Mouse (Mus musculus): ENCODE results near the gene Lpin2.

The Lpin2 gene

GRCm38 (mm10) chr17:71250819-71251600, 68.7 kb downstream of the Lpin2 start:
- H3K27me3 ChIP-seq (ENCODE audit: control insufficient read depth, insufficient read depth, low read length, poor library complexity, severe bottlenecking) = no peaks in the 10 kb centered on the region
- peaks cover 3% of the 10 kb centered on the region; the same call in 1 of the 2 replicates for H3K36me3 ChIP-seq (ENCODE audit: control insufficient read depth, insufficient read depth, low read length, poor library complexity, severe bottlenecking)
- no peak for DNase-seq (ENCODE audit: low read depth, low spot score)

GRCm38 (mm10) chr17:71251601-71252001, 69.2 kb downstream of the Lpin2 start:
- no peaks in the 10 kb centered on the region for H3K27me3 ChIP-seq (ENCODE audit: control insufficient read depth, insufficient read depth, low read length, poor library complexity, severe bottlenecking)
- H3K36me3 ChIP-seq (ENCODE audit: control insufficient read depth, insufficient read depth, low read length, poor library complexity, severe bottlenecking) = peaks cover 3% of the 10 kb centered on the region; the same call in 1 of the 2 replicates
- no peak for DNase-seq (ENCODE audit: low read depth, low spot score)

GRCm38 (mm10) chr17:71252101-71252500, 69.7 kb downstream of the Lpin2 start:
- no peak for DNase-seq (ENCODE audit: low read depth, low spot score)
- Histone ChIP-seq H3K27me3 (ENCODE audit: control insufficient read depth, insufficient read depth, low read length, poor library complexity, severe bottlenecking) (no peaks in the 10 kb centered on the region), H3K36me3 (ENCODE audit: control insufficient read depth, insufficient read depth, low read length, poor library complexity, severe bottlenecking) (peaks cover 3% of the 10 kb centered on the region; the same call in 1 of the 2 replicates)

GRCm38 (mm10) chr17:71253391-71253790, 71.0 kb downstream of the Lpin2 start:
- H3K27me3 ChIP-seq (ENCODE audit: control insufficient read depth, insufficient read depth, low read length, poor library complexity, severe bottlenecking) = no peaks in the 10 kb centered on the region
- H3K36me3 ChIP-seq (ENCODE audit: control insufficient read depth, insufficient read depth, low read length, poor library complexity, severe bottlenecking) = no peaks in the 10 kb centered on the region
- no peak for DNase-seq (ENCODE audit: low read depth, low spot score)

DNA sequence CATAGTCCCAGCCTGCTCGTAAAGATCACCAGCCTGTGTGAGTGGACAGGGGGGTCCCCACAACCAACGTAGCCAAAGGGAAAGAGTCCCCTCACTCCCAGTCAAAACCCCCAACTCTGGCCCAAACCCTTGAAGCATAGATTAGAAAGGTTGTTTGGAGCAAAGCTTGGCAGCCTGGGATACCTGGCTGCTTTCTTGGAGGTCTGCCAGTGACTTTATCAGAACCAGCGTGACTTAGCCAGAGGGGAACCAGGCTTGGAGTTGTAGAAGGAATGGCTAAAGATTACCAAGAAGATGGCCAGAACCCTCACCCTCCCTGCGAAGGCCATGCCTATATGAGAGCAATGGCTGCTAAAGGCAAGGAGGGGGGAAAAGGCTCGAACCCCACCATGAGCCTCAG, 71.7 kb downstream of the Lpin2 start:
- no peaks in the 10 kb centered on the region for H3K36me3 ChIP-seq (ENCODE audit: control insufficient read depth, insufficient read depth, low read length, poor library complexity, severe bottlenecking)
- no peak for DNase-seq (ENCODE audit: low read depth, low spot score)
- no peaks in the 10 kb centered on the region for H3K27me3 ChIP-seq (ENCODE audit: control insufficient read depth, insufficient read depth, low read length, poor library complexity, severe bottlenecking)

DNA sequence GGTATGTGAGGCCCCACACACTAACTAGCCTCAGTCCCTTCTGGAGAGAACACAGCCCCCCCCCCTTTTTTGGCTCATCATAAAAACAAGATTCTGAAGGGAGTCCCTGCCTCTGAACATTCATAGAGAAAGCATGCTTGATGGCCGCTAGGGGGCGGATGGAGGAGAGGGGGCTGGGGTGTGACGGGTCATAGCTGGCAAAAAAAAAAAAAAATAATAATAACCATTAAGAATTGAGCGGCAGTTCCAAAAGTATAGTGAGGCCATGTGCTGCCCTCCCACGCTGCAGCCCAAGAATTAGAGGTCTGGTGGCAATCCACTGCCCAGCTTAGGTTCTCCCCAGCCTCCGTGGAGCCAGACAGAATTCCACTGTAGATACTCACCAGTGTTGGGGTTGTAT, 72.4 kb downstream of the Lpin2 start:
- no peaks in the 10 kb centered on the region for H3K27me3 ChIP-seq (ENCODE audit: control insufficient read depth, insufficient read depth, low read length, poor library complexity, severe bottlenecking)
- no peaks in the 10 kb centered on the region for H3K36me3 ChIP-seq (ENCODE audit: control insufficient read depth, insufficient read depth, low read length, poor library complexity, severe bottlenecking)
- peak; percentile 67 for DNase-seq (ENCODE audit: low read depth, low spot score)

DNA sequence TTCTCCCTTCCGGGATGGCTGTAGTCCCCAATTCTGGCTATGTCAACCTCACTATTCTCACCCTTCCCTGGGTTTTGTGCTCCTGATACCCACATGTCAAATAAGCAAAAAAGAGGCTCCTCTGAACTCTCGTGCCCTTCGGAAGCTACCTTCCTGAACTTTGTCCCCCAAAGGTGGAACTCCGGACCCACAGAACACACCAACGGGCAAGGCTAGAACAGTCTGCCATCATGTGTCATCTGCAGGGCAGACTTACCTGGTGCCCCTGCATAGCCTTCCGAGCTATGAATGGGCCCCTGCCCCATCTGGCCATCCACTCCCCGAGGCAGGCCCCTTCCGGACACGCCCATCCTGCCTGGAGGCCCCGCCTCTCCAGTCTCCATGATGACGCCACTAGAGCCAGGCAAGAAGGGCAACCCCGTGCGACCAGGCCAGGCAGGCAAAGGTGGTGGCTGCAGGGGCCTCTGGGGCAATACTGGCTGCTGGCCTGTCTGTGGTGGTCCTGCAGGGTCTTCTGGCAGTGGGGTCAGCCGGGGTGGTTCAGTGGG, 73.8 kb downstream of the Lpin2 start:
- H3K27me3 ChIP-seq (ENCODE audit: control insufficient read depth, insufficient read depth, low read length, poor library complexity, severe bottlenecking) = no peaks in the 10 kb centered on the region
- DNase-seq (ENCODE audit: low read depth, low spot score) = no peak
- no peaks in the 10 kb centered on the region for H3K36me3 ChIP-seq (ENCODE audit: control insufficient read depth, insufficient read depth, low read length, poor library complexity, severe bottlenecking)

- no peaks in the 10 kb centered on the region for H3K27me3 ChIP-seq (ENCODE audit: control insufficient read depth, insufficient read depth, low read length, poor library complexity, severe bottlenecking)
- H3K36me3 ChIP-seq (ENCODE audit: control insufficient read depth, insufficient read depth, low read length, poor library complexity, severe bottlenecking) = no peaks in the 10 kb centered on the region
- no peak for DNase-seq (ENCODE audit: low read depth, low spot score)
Measured at GRCm38 (mm10) chr17:71256806-71257536, 74.6 kb downstream of the Lpin2 start.

DNA sequence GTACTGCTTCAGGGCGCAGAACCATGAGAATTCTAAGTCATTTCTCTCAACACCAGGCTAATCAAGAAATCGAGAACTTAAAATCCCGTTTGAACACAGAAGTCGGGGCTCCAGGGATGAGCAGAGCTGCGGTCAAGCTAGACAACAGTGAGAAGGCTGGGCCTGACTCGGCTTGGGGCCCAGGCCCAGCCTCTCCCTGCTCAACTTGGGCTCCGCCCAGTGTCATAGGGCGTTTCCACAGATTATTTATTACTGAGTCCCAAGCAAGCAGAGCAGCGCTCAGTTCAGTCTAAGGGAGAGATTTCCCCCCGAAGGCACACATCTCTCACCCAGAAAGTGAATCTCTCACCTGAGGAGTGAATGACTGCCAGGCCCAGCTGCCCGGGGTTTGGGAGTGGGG, 77.4 kb downstream of the Lpin2 start:
- no peak for DNase-seq (ENCODE audit: low read depth, low spot score)
- H3K27me3 ChIP-seq (ENCODE audit: control insufficient read depth, insufficient read depth, low read length, poor library complexity, severe bottlenecking) = no peaks in the 10 kb centered on the region
- H3K36me3 ChIP-seq (ENCODE audit: control insufficient read depth, insufficient read depth, low read length, poor library complexity, severe bottlenecking) = no peaks in the 10 kb centered on the region

GRCm38 (mm10) chr17:71260658-71261057, 78.3 kb downstream of the Lpin2 start:
- no peak for DNase-seq (ENCODE audit: low read depth, low spot score)
- H3K36me3 ChIP-seq (ENCODE audit: control insufficient read depth, insufficient read depth, low read length, poor library complexity, severe bottlenecking) = no peaks in the 10 kb centered on the region
- no peaks in the 10 kb centered on the region for H3K27me3 ChIP-seq (ENCODE audit: control insufficient read depth, insufficient read depth, low read length, poor library complexity, severe bottlenecking)

GRCm38 (mm10) chr17:71263136-71263535, 80.8 kb downstream of the Lpin2 start:
- DNase-seq (ENCODE audit: low read depth, low spot score) = peak; percentile 23
- H3K27me3 ChIP-seq (ENCODE audit: control insufficient read depth, insufficient read depth, low read length, poor library complexity, severe bottlenecking) = no peaks in the 10 kb centered on the region
- H3K36me3 ChIP-seq (ENCODE audit: control insufficient read depth, insufficient read depth, low read length, poor library complexity, severe bottlenecking) = no peaks in the 10 kb centered on the region

GRCm38 (mm10) chr17:71264739-71265138, 82.4 kb downstream of the Lpin2 start:
- Histone ChIP-seq H3K36me3 (ENCODE audit: control insufficient read depth, insufficient read depth, low read length, poor library complexity, severe bottlenecking) (no peaks in the 10 kb centered on the region), H3K27me3 (ENCODE audit: control insufficient read depth, insufficient read depth, low read length, poor library complexity, severe bottlenecking) (no peaks in the 10 kb centered on the region)
- DNase-seq (ENCODE audit: low read depth, low spot score) = no peak

GRCm38 (mm10) chr17:71265336-71266051, 83.1 kb downstream of the Lpin2 start:
- Histone ChIP-seq H3K27me3 (ENCODE audit: control insufficient read depth, insufficient read depth, low read length, poor library complexity, severe bottlenecking) (no peaks in the 10 kb centered on the region), H3K36me3 (ENCODE audit: control insufficient read depth, insufficient read depth, low read length, poor library complexity, severe bottlenecking) (no peaks in the 10 kb centered on the region)
- no peak for DNase-seq (ENCODE audit: low read depth, low spot score)

DNA sequence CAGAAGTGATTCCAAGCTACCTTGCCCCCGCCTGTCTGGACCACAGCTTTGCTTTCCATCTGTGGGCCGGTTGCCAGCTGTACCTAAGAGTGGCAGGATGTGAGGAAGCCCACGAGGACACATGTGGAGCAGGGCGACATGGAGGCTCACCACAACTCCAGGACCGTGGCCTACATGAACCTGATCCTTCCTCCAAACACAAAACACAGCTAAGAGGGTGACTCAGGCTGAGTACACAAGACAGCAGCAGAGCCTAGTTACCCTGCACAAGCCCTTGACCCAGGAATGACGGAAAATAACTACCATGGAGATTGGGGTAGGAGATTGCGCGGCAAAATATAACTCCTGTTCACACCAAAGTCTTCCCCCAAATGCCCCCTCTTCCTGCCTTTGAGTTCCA, 85.0 kb downstream of the Lpin2 start:
- no peak for DNase-seq (ENCODE audit: low read depth, low spot score)
- no peaks in the 10 kb centered on the region for H3K27me3 ChIP-seq (ENCODE audit: control insufficient read depth, insufficient read depth, low read length, poor library complexity, severe bottlenecking)
- no peaks in the 10 kb centered on the region for H3K36me3 ChIP-seq (ENCODE audit: control insufficient read depth, insufficient read depth, low read length, poor library complexity, severe bottlenecking)

GRCm38 (mm10) chr17:71268152-71268551, 85.8 kb downstream of the Lpin2 start:
- no peaks in the 10 kb centered on the region for H3K27me3 ChIP-seq (ENCODE audit: control insufficient read depth, insufficient read depth, low read length, poor library complexity, severe bottlenecking)
- no peaks in the 10 kb centered on the region for H3K36me3 ChIP-seq (ENCODE audit: control insufficient read depth, insufficient read depth, low read length, poor library complexity, severe bottlenecking)
- DNase-seq (ENCODE audit: low read depth, low spot score) = no peak
